Mouse (Mus musculus) left cerebral cortex, adult 18-20 months (tissue): Measurements from ENCODE around the gene Mms22l. TPM values are rescaled to one million over a fixed set of nuclear protein-coding genes. Genes with fewer than 3 reads are reported as not detected.
"Not testable (repeated sequence)": the region's sequence is repeated elsewhere in the genome, so short reads cannot be mapped to it uniquely, and the experiment has no call there.

Experiments used
- DNase-seq, 2 experiments: peaks; one replicate each; pipeline ENCODE4 v3.0.0; 2021 to 2022; ENCODE audit warnings: low spot score in 2 of 2, mixed read lengths in 1 of 2
- total RNA-seq, 2 experiments: library from RNA; stranded (reverse); gene quantifications; 2 replicates each; pipeline ENCODE4 v1.2.3; 2021

The Mms22l gene
- total RNA-seq, 2 experiments from 2014 or later = 1.0 to 1.4 TPM

GRCm38 (mm10) chr4:24620005-24620404 is 123.8 kb downstream of the Mms22l start:
- no peak for DNase-seq

GRCm38 (mm10) chr4:24620440-24620839 is 124.2 kb downstream of the Mms22l start:
- no peak for DNase-seq

- peak; percentile 34 to 51 for DNase-seq
Measured at GRCm38 (mm10) chr4:24621422-24622187, 125.4 kb downstream of the Mms22l start.

- DNase-seq = no peak
Measured at GRCm38 (mm10) chr4:24625951-24626584, 129.8 kb downstream of the Mms22l start.

GRCm38 (mm10) chr4:24626686-24627085 is 130.4 kb downstream of the Mms22l start:
- no peak for DNase-seq

GRCm38 (mm10) chr4:24627871-24628270 is 131.6 kb downstream of the Mms22l start:
- DNase-seq = no peak

- no peak for DNase-seq
Measured at GRCm38 (mm10) chr4:24630430-24630829, 134.2 kb downstream of the Mms22l start.

- peak in 1 of 2 experiments; percentile 13 for DNase-seq
Measured at GRCm38 (mm10) chr4:24631177-24631911, 135.1 kb downstream of the Mms22l start.

GRCm38 (mm10) chr4:24642306-24642705 is 146.1 kb downstream of the Mms22l start:
- DNase-seq = no peak

- DNase-seq = not testable (repeated sequence)
Measured at GRCm38 (mm10) chr4:24644735-24645134, 148.5 kb downstream of the Mms22l start.
